Mouse (Mus musculus) lung, postnatal 0 days (tissue): ENCODE results near the gene Med16.

ENCODE experiments used
- CTCF ChIP-seq: IDR thresholded peaks from 2 replicates; pipeline ENCODE4 v1.5.1; 2016; ENCODE audit warnings: antibody characterized with exemption, mild to moderate bottlenecking
- EP300 ChIP-seq: IDR thresholded peaks from 2 replicates; pipeline ENCODE4 v1.6.1; 2016; ENCODE audit warnings: antibody characterized with exemption, mild to moderate bottlenecking, control low read depth

GRCm38 (mm10) chr10:79852107-79852789 is 56.5 kb downstream of the Med16 start:
- TF ChIP-seq CTCF (no peak), EP300 (no peak; the same call in 1 of the 2 replicates)
